Mouse (Mus musculus) stomach, postnatal 0 days (tissue): ENCODE data around the gene Tapt1.

ENCODE experiments used
- CTCF ChIP-seq: IDR thresholded peaks from 2 replicates; pipeline ENCODE4 v1.5.1; 2016; ENCODE audit warnings: antibody characterized with exemption, low read depth, mild to moderate bottlenecking, moderate library complexity
- EP300 ChIP-seq: optimal IDR thresholded peaks from 2 replicates; pipeline ENCODE3; 2016; ENCODE audit warnings: antibody characterized with exemption

DNA sequence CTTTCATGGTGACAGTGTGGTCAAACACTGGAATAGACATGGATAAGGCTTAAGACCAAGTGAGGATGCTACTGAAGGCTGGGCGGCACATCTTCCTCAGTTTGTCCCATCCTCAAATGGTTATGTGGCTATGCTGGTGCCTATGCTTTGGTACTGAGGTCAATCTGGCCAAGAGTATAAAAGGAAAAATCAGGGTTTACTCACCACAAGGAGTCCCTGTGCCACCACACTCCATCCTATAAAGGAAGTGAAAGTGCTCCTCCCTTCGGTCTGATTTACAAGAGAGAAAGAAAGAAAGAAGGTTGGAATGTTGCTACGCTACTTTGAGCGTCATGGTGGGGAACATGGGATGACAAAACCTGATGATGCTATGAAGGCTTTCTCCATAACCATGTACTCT is 27.3 kb downstream of the Tapt1 start:
- TF ChIP-seq CTCF (0 out of 2 replicates have a peak, but pooled peaks have one; percentile 16), EP300 (no peak)
